In genomic region chr9:51928659-51929058, GRCm38 (mm10) we compare ENCODE assay signal across 14 mouse cellular contexts. TPM values are rescaled to one million over a fixed set of nuclear protein-coding genes. Genes with fewer than 3 reads are reported as not detected.
DNase-seq lines count a peak whose midpoint lies in the region; ATAC-seq and TF ChIP-seq lines count a peak whose summit lies in the region.
"Had no signal": no experiment of that assay in that cellular context is flagged by ENCODE, and none has a peak within 500 bp of the region (broad histone marks: within the 10 kb centered on the region; RNA-seq: fewer than 3 reads in every experiment).

No protein-coding gene starts in this region.

- H3K9me3 ChIP-seq in hindbrain, embryonic 13.5 days: no peaks in the 10 kb centered on the region
- H3K9me3 ChIP-seq in hindbrain, embryonic 12.5 days (replicated peaks): no peaks in the 10 kb centered on the region
- no peaks in the 10 kb centered on the region for H3K9me3 ChIP-seq in midbrain, postnatal 0 days (ENCODE audit: low read length)
- no peaks in the 10 kb centered on the region for H3K9me3 ChIP-seq in midbrain, embryonic 16.5 days (replicated peaks; ENCODE audit: control insufficient read depth, low read length, poor library complexity, severe bottlenecking)
- H3K9me3 ChIP-seq: heart, embryonic 15.5 days; kidney, embryonic 15.5 days had no signal

- DNase-seq in adrenal gland, adult 2 months: peak; percentile 32
- DNase-seq in adrenal gland, adult 18-20 months (ENCODE audit: low spot score in 2 of 2): no peak
- DNase-seq in midbrain, postnatal 0 days (ENCODE audit: low spot score): no peak
- DNase-seq in spleen, postnatal 10 days (ENCODE audit: low spot score in 2 of 2): no peak
- DNase-seq in natural killer cell, adult 2 months (ENCODE audit: low spot score in 2 of 2): no peak
- DNase-seq: liver, postnatal 0 days; thymus, postnatal 25 days had no signal

- TF ChIP-seq CTCF in midbrain, postnatal 0 days (IDR thresholded peaks at IDR 0.05): no peak

- no peaks in the 10 kb centered on the region for H3K36me3 ChIP-seq in hindbrain, embryonic 13.5 days
- H3K36me3 ChIP-seq in hindbrain, embryonic 12.5 days: no peaks in the 10 kb centered on the region
- no peaks in the 10 kb centered on the region for H3K36me3 ChIP-seq in midbrain, postnatal 0 days (ENCODE audit: insufficient read depth, low read length)
- H3K36me3 ChIP-seq in midbrain, embryonic 16.5 days (ENCODE audit: control insufficient read depth, insufficient read depth, low read length): no peaks in the 10 kb centered on the region
- H3K36me3 ChIP-seq: heart, embryonic 15.5 days; kidney, embryonic 15.5 days had no signal

- no peak overlapping the region for H3K4me3 ChIP-seq in hindbrain, embryonic 13.5 days
- H3K4me3 ChIP-seq in hindbrain, embryonic 12.5 days: no peak overlapping the region
- H3K4me3 ChIP-seq in midbrain, postnatal 0 days (ENCODE audit: low read depth, low read length): no peak overlapping the region
- H3K4me3 ChIP-seq in midbrain, embryonic 16.5 days (ENCODE audit: low read depth, low read length): no peak overlapping the region
- H3K4me3 ChIP-seq: heart, embryonic 15.5 days; kidney, embryonic 15.5 days; layer of hippocampus, adult 2 months had no signal

- 0 out of 2 replicates have a peak overlapping the region, but pooled peaks have one; percentile 26 for H3K27ac ChIP-seq in hindbrain, embryonic 13.5 days
- H3K27ac ChIP-seq in hindbrain, embryonic 12.5 days: no peak overlapping the region
- H3K27ac ChIP-seq in midbrain, postnatal 0 days (ENCODE audit: low read depth, low read length): peak overlapping the region; percentile 18; the same call in 1 of the 2 replicates
- H3K27ac ChIP-seq in midbrain, embryonic 16.5 days (ENCODE audit: low read length): no peak overlapping the region
- H3K27ac ChIP-seq: heart, embryonic 15.5 days; kidney, embryonic 15.5 days; layer of hippocampus, adult 2 months had no signal

- H3K4me1 ChIP-seq in hindbrain, embryonic 13.5 days (replicated peaks): peaks cover 4% of the 10 kb centered on the region; the same call in 1 of the 2 replicates
- peaks cover 10% of the 10 kb centered on the region; the same call in 1 of the 2 replicates for H3K4me1 ChIP-seq in hindbrain, embryonic 12.5 days
- peaks cover 3% of the 10 kb centered on the region; the same call in 1 of the 2 replicates for H3K4me1 ChIP-seq in midbrain, postnatal 0 days (ENCODE audit: insufficient read depth, low read length)
- H3K4me1 ChIP-seq in midbrain, embryonic 16.5 days (ENCODE audit: control insufficient read depth, insufficient read depth, low read length): peaks cover 8% of the 10 kb centered on the region

- no peak overlapping the region for H3K9ac ChIP-seq in hindbrain, embryonic 13.5 days
- H3K9ac ChIP-seq in hindbrain, embryonic 12.5 days: no peak overlapping the region
- no peak overlapping the region for H3K9ac ChIP-seq in midbrain, postnatal 0 days (replicated peaks; ENCODE audit: low read length, poor library complexity, severe bottlenecking)
- H3K9ac ChIP-seq in midbrain, embryonic 16.5 days (ENCODE audit: low read depth, low read length): no peak overlapping the region
- H3K9ac ChIP-seq: heart, embryonic 15.5 days; kidney, embryonic 15.5 days; liver, postnatal 0 days had no signal

- ATAC-seq in hindbrain, embryonic 13.5 days (ENCODE audit: low FRiP score): no peak
- no peak for ATAC-seq in hindbrain, embryonic 12.5 days (ENCODE audit: low FRiP score)
- no peak for ATAC-seq in midbrain, postnatal 0 days (ENCODE audit: low FRiP score)
- no peak for ATAC-seq in midbrain, embryonic 16.5 days
- ATAC-seq: inflammation-experienced regulatory T-cells, adult 6 months; liver, postnatal 0 days had no signal

- no peak overlapping the region for H3K4me2 ChIP-seq in hindbrain, embryonic 13.5 days
- no peak overlapping the region for H3K4me2 ChIP-seq in hindbrain, embryonic 12.5 days (replicated peaks)
- H3K4me2 ChIP-seq in midbrain, postnatal 0 days (ENCODE audit: low read depth, low read length, poor library complexity, severe bottlenecking): no peak overlapping the region
- no peak overlapping the region for H3K4me2 ChIP-seq in midbrain, embryonic 16.5 days (ENCODE audit: low read length)
- H3K4me2 ChIP-seq: heart, embryonic 15.5 days had no signal

- 59% methylated on average over 7 of the region's 7 CpGs for WGBS in hindbrain, embryonic 13.5 days
- 59% methylated on average over 7 of the region's 7 CpGs for WGBS in hindbrain, embryonic 12.5 days
- 58% methylated on average over 7 of the region's 7 CpGs for WGBS in midbrain, postnatal 0 days
- WGBS in midbrain, embryonic 16.5 days: 58% methylated on average over 7 of the region's 7 CpGs

- H3K27me3 ChIP-seq in hindbrain, embryonic 13.5 days: no peaks in the 10 kb centered on the region
- no peaks in the 10 kb centered on the region for H3K27me3 ChIP-seq in hindbrain, embryonic 12.5 days
- H3K27me3 ChIP-seq in midbrain, postnatal 0 days (ENCODE audit: insufficient read depth, low read length): no peaks in the 10 kb centered on the region
- H3K27me3 ChIP-seq in midbrain, embryonic 16.5 days (ENCODE audit: control insufficient read depth, insufficient read depth, low read depth, low read length): no peaks in the 10 kb centered on the region
- H3K27me3 ChIP-seq: kidney, embryonic 15.5 days had no signal

RNA-seq across cellular contexts. Expression of gene Fdx1, which starts 34.7 kb away (rescaled TPM):
- total RNA-seq in adrenal gland, adult 2 months (2021): 1,000 to 10,000 TPM; 1,986 to 2,305 TPM
- 10,930 and 16,655 TPM in 2 replicates for polyA plus RNA-seq in adrenal gland, adult 2 months (2012; rRNA removed)
- 1,000 to 10,000 TPM; 3,296 to 3,327 TPM for total RNA-seq in adrenal gland, adult 18-20 months (2021)
- polyA plus RNA-seq in hindbrain, embryonic 13.5 days (2015; fragmentation: Nextera tagmentation; extraction: Ambion mirVana): 40.1 and 45.7 TPM in 2 replicates
- polyA plus RNA-seq in hindbrain, embryonic 12.5 days (2016; fragmentation: Nextera tagmentation; extraction: Ambion mirVana): 50.0 and 52.6 TPM in 2 replicates
- 18.0 and 22.6 TPM in 2 replicates for total RNA-seq in midbrain, postnatal 0 days (2014; rRNA removed)
- 39.1 and 41.7 TPM in 2 replicates for polyA plus RNA-seq in midbrain, postnatal 0 days (2015; fragmentation: Nextera tagmentation; extraction: Ambion mirVana)
- polyA plus RNA-seq in midbrain, embryonic 16.5 days (2015; fragmentation: Nextera tagmentation; extraction: Ambion mirVana): 36.9 and 37.0 TPM in 2 replicates

Comparison
In these comparisons a context has a peak if more than half of its experiments do, and no peak if none do; other contexts are left out.
1. H3K27ac ChIP-seq: peak in hindbrain, embryonic 13.5 days (single experiment) and midbrain, postnatal 0 days (single experiment); none in hindbrain, embryonic 12.5 days (single experiment) and midbrain, embryonic 16.5 days (single experiment).
2. RNA of gene Fdx1, which starts 34.7 kb away (polyA plus RNA-seq): 10,930 to 16,655 TPM in adrenal gland, adult 2 months; 50.0 to 52.6 TPM in hindbrain, embryonic 12.5 days, 40.1 to 45.7 TPM in hindbrain, embryonic 13.5 days, 39.1 to 41.7 TPM in midbrain, postnatal 0 days and 36.9 to 37.0 TPM in midbrain, embryonic 16.5 days; every median in the first group is over 100 times any median in the second.